Mouse (Mus musculus): ENCODE results near the gene Psma5.
"Not testable (repeated sequence)": the region's sequence is repeated elsewhere in the genome, so short reads cannot be mapped to it uniquely, and the experiment has no call there.

Psma5 gene

DNA sequence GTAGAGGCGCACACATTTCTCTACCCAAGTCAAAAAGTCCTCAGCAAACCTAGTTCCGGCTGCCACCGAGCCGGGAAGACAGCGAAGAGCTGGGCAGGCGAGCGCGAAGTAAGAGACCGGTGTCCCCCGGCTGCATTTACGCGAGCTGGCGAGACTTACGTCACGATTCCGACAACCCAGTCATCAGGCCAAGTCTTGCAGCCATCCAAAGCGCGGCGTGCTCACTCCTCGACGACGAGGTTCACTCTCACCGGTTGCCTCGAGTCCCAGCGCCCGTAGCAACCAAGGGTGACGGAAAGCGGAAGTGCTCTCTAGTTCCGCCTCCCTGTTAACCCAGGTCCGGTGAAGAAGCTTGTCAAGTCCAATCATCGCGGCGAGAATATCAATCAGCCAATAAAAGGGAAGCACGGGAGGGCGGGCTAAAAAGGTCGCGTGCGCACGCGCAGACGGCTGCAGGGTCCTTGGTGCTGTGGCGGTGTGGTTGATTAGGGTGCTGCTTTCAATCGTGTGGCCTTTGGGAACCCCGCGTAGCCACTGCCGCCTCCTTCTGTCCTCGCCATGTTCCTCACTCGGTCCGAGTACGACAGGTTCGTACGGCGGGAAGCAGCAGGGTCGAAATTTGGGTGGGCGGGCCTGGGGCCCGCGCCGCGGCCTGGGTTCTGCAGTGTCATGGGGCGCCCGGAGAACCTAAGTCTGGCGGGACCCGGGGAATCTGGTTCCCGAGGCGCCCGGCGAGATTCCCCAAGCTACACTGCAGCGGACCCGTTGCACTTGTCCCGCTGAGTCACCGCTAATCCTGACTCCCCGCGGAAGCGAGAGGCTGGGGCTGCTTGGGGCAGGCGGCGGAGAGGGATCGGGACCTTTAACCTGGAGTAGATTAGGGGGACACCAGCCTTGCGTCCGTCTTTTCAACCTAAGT is at the start of gene Psma5:
TSS of gene Psma5 (plus strand) at position 208 of the 919 bp plus-strand sequence.
- DNase-seq (ENCODE audit: extremely low spot score, low spot score), result peak; percentile 94

DNA sequence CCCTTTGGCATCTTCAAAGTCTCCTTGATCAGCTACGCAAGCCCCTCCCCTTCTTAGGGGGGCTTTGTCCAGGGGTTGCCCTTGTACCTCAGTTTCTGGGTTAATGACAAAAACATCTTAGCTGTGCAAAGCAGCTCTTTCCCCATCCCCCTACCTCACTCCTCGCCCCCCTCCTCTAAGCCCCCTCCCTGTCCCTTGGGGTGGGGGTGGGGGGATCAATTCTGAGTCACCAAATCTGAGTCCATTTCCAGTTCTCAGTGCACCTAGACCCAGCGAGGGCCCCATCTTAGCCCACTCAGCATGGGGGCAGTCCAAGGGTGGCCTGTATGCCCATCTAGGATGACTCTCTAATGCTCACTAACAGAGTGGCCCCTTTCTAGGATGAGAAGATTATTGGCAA is 47.7 kb upstream of the Psma5 start:
- no peak for DNase-seq (ENCODE audit: extremely low spot score, low spot score)

- DNase-seq (ENCODE audit: extremely low spot score, low spot score), result peak; percentile 49
These were observed 47.2 kb upstream of the Psma5 start for GRCm38 (mm10) chr3:108209536-108209935.

- peak; percentile 95 for DNase-seq (ENCODE audit: extremely low spot score, low spot score)
These were observed 46.6 kb upstream of the Psma5 start for GRCm38 (mm10) chr3:108209946-108210770.

- DNase-seq (ENCODE audit: extremely low spot score, low spot score), result no peak
These were observed 46.0 kb upstream of the Psma5 start, which contains the start of gene Atxn7l2 for GRCm38 (mm10) chr3:108210771-108211139. TSS of gene Atxn7l2 (minus strand) at chr3:108210934.

DNA sequence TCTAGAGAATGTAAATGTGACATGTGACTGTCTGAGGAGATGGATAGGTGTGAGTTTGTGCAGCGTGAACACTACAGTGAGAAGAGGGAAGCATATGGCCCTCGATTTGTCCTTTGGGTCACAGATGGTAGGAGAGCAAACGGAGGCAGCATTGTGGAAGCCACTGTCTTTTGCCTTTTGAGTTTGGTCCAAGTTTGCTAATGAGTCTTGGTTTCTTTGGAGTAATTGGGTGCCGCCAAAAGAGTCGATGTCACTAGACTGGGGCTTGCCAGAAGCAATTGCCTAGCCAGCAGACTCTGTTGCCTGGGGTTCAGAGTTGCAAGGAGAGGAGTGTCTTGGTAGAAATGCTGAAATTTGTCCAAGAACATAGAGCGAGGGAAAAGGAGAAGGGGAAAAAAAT is 44.9 kb upstream of the Psma5 start:
- no peak for DNase-seq (ENCODE audit: extremely low spot score, low spot score)

GRCm38 (mm10) chr3:108212406-108212805 is 44.3 kb upstream of the Psma5 start:
- DNase-seq (ENCODE audit: extremely low spot score, low spot score), result no peak

DNA sequence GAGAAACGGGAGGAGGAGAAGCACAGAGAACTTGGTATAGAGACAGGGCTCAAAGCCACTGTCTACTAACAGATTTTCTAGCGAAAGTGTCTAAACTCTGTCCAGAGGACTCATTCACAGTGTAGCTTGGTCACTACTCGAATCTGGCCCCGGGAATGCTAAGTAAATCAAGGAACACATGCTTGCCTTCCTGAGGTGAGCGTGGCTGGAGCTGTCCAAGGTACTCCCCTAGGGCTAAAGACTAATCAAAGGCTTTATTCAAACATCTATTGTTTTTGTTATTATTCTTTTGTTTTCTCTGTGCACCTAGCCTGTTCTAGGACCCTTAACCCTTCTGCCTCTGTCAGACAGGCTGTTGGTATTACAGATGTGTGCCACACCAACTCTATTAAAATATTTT is 42.0 kb upstream of the Psma5 start:
- DNase-seq (ENCODE audit: extremely low spot score, low spot score), result no peak

- no peak for DNase-seq (ENCODE audit: extremely low spot score, low spot score)
These were observed 36.1 kb upstream of the Psma5 start for GRCm38 (mm10) chr3:108220661-108221060.

DNA sequence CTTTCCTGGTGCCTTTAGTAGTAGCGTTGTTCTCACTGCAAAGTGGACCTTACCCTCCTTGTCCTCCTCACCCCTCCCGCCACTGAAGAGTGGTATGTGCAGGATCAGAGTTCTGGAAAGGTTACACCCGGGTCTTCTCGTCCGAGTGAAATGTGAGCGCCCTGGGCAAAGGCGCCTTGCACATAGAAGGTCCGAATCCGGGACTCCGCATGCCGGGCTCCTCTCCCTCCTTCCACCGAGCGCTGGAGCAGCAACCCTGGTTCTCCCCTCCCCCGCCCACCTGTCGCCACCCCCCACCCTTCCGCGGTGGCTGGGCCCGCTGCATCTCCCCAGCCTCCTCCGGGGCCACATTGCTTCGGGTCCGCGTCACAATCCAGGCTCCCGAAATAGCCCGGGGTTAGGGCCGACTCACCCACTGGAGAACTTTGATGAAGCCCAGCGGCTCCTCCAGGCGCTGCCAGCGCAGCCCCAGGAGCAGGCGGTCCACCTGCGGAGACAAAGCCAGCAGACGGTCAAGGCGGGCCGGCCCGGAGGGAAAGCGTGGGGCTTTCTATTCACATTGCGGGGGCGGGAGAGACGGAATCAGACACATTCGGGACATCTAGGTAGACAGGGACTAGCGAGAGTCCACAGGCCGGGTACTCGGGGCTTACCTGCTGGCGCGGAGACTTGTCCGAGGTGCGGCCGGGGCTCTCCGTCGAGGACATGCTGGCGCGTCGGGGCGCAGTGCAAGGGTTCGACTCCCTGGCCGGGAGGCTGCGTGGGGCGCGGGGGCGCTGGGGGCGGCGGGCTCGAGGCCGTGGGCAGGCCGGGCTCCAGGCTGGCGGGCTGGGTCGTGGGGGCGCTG is 30.8 kb upstream of the Psma5 start:
- peak; percentile 68 for DNase-seq (ENCODE audit: extremely low spot score, low spot score)

GRCm38 (mm10) chr3:108226558-108227350 is 30.0 kb upstream of the Psma5 start, which contains the start of gene Sypl2:
TSS of gene Sypl2 (minus strand) at chr3:108226648.
- peak; percentile 22 for DNase-seq (ENCODE audit: extremely low spot score, low spot score)

DNA sequence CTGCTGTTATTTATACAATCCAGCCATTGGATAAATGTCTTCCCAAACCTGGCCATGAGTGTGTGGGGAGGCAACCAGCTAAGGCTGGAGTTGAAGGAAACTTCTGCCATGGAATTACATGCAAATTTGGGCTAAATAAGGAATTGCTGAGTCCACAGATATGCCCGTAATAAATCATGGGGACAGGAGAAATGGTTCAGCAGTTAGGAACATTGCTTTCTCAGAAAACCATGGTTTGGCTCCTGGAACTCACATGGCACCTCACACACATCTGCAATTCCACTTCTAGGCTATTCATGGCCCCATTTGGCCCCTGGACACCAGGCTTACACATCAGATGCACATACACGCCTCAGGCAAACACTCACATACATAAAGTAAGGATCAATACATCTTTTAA is 29.2 kb upstream of the Psma5 start:
- no peak for DNase-seq (ENCODE audit: extremely low spot score, low spot score)

DNA sequence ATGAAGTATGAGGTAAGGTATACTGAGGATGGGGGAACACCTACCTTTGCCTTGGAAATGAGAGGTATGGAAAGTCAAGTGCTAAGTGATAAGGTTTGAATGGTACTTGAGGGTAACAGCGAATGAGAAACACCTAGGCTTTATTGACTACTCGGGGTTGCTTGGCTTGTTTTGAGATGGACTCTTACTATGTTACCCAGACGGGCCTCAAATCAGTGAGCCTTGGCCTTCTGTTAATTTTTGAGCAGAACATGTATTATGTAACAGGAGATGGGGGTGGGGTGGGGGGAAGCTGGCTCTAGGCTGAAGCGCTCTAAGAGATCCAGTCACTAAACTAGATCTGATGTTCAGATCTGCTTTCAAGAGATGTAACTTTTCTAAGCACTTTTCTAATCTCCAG is 25.1 kb upstream of the Psma5 start:
- no peak for DNase-seq (ENCODE audit: extremely low spot score, low spot score)

GRCm38 (mm10) chr3:108237474-108238102 is 19.1 kb upstream of the Psma5 start:
- DNase-seq (ENCODE audit: extremely low spot score, low spot score), result not testable (repeated sequence)

- no peak for DNase-seq (ENCODE audit: extremely low spot score, low spot score)
These were observed 15.4 kb upstream of the Psma5 start for GRCm38 (mm10) chr3:108241243-108241839.

GRCm38 (mm10) chr3:108246857-108247256 is 9.9 kb upstream of the Psma5 start:
- DNase-seq (ENCODE audit: extremely low spot score, low spot score), result no peak

- DNase-seq (ENCODE audit: extremely low spot score, low spot score), result no peak
These were observed 1.2 kb downstream of the Psma5 start for GRCm38 (mm10) chr3:108257831-108258500.

- DNase-seq (ENCODE audit: extremely low spot score, low spot score), result no peak
These were observed 2.6 kb downstream of the Psma5 start for GRCm38 (mm10) chr3:108259319-108259718.

- not testable (repeated sequence) for DNase-seq (ENCODE audit: extremely low spot score, low spot score)
These were observed 22.8 kb downstream of the Psma5 start for GRCm38 (mm10) chr3:108279495-108279894.
